Mouse (Mus musculus) small intestine, adult 2 months (tissue): ENCODE results near the gene Hps5.

ENCODE experiments used
- CTCF ChIP-seq: fragments of 200-500 bp; IDR thresholded peaks from 2 replicates; pipeline ENCODE4 v1.5.1; 2012; ENCODE audit warnings: low read depth, mild to moderate bottlenecking, control low read depth, inconsistent platforms, low read length, moderate library complexity, mixed read lengths; ENCODE audit not compliant: insufficient replicate concordance, insufficient read length; ENCODE audit errors: extremely low read depth
- POLR2A ChIP-seq: fragments of 200-500 bp; IDR thresholded peaks from 2 replicates; pipeline ENCODE4 v1.6.1; 2012; ENCODE audit warnings: low read depth, mild to moderate bottlenecking, control low read depth, inconsistent platforms, low read length, moderate library complexity

DNA sequence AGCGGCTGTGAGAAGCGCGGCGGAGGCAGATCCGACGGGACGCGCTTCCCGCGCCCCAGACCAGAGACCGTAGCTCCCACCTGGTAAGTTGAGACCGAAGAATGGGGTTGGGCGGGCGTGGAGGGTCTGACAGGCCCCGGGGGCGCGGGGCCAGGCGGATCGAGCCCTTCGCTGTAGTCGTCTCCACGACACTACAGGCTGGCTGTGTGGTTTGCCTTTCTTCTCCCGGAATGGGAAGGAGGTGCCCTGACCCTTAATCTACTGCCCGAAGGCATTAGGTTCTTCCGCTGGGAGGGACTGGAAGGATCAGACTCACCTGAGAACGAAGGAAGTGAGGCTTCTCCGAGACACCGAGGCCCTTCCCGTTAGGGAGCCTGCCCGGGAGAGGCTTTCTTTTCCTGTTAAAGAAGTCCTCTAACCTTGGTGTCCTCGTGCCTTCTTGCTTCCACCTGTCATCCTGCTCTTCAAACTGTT, 379 bp upstream of the Hps5 start:
- TF ChIP-seq POLR2A (no peak), CTCF (no peak)
